Mouse (Mus musculus) kidney, adult 2 months (tissue): Measurements from ENCODE around the gene Capn5.

Source experiments
- CTCF ChIP-seq: fragments of 200-500 bp; conservative IDR thresholded peaks from 2 replicates; pipeline ENCODE4 v1.5.1; 2011; ENCODE audit warnings: low read depth, mild to moderate bottlenecking, control low read depth, low read length, moderate library complexity, mixed read lengths; ENCODE audit not compliant: insufficient read depth, insufficient read length
- POLR2A ChIP-seq: fragments of 200-500 bp; IDR thresholded peaks from one replicate; pipeline ENCODE4 v1.6.1; 2011; ENCODE audit warnings: low read depth, low read length, control low read depth

DNA sequence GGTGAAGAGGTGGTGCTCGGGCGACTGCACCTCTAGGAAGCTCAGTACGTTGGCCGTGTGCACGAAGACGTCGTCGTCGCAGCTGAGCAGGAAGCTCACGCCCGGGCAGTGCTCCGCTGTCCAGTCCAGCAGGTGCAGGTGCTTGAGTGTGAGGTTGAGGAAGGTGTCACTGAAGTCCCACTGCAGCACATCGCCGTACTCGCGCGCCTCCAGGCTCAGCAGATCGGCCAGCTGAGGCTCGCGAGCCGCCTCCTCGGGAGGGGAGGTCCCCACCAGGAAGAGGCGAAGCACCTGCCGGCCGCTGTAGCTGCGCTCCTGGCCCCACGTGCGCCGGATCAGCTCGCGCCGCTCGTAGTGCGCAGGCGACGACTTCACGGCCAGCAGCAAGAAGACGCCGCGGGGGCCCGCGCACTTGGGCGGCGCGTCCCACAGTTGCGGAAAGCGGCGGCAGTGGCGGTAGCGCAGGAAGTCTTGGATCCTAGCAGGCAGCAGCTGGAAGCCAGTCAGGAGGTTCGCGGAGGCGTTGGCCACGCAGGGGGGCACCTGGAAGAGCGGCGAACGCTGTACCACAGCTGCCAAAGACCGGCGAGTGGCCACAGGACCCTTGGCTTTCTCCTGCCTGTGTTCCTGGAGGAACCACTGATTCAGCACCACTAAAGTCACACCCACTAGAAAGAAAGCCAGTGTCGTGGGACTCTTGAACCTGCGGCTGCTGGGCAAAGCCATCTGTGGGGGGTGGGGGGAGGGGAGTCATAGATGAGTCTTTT lies 16.1 kb upstream of the Capn5 start:
- no peak for TF ChIP-seq POLR2A
- no peak for TF ChIP-seq CTCF
